Mouse (Mus musculus) adrenal gland, postnatal 25 days (tissue): ENCODE data around the gene Esp24. TPM values are rescaled to one million over a fixed set of nuclear protein-coding genes. Genes with fewer than 3 reads are reported as not detected.
"Not testable (repeated sequence)": the region's sequence is repeated elsewhere in the genome, so short reads cannot be mapped to it uniquely, and the experiment has no call there.

Experiments
- DNase-seq: peaks from one replicate; pipeline ENCODE4 v3.0.0; 2021; ENCODE audit warnings: mixed read lengths
- long read RNA-seq: library from polyadenylated mRNA; stranded (forward); transcript quantifications from one replicate; pipeline ENCODE4 v2.0.0, GENCODE M21; 2021
- total RNA-seq: library from RNA; stranded (reverse); gene quantifications from 2 replicates; pipeline ENCODE4 v1.2.3, GENCODE M21; 2021

Esp24 gene
- total RNA-seq, result not detected in 2 replicates
- long read RNA-seq, result 0 reads

DNA sequence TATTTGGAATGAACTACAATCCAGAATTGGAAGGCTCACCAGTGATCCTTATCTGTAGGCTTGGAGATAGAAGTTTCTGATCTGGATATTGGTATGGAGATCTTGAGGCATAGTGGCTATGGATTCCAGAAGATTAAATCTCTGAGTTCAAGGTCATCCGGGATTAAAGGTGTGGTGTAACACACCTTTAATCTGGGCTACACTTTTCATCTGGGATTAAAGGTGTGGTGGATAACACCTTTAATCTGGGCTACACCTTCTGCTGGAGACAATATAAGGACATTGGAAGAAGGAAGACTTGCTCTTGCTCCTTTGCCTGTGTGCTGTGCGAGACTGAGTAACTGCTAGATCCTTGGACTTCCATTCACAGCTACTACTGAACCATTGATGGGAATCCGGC lies at the start of gene Esp24:
TSS of gene Esp24 (plus strand) at position 301 of the 400 bp plus-strand sequence.
- not testable (repeated sequence) for DNase-seq

DNA sequence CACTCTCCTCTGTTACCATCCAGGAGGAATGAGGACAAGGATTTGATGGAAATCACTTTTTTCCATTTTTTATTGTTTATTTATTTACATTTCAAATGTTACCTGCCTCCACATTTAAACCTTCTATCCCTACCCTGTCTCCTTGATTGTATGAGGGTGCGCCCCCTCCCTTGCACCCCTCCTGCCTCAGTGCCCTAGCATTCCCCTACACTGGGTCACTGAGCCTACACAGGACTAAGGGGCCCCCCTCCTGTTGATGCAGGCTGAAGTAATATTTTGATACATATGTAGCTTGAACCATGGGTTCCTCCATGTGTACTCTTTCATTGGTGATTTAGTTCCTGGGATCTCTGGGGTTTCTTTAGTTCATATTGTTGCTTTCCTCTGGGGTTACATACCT lies 26.6 kb upstream of the Esp24 start:
- DNase-seq, result no peak

GRCm38 (mm10) chr17:39010675-39011638 lies 25.5 kb upstream of the Esp24 start:
- DNase-seq, result no peak

DNA sequence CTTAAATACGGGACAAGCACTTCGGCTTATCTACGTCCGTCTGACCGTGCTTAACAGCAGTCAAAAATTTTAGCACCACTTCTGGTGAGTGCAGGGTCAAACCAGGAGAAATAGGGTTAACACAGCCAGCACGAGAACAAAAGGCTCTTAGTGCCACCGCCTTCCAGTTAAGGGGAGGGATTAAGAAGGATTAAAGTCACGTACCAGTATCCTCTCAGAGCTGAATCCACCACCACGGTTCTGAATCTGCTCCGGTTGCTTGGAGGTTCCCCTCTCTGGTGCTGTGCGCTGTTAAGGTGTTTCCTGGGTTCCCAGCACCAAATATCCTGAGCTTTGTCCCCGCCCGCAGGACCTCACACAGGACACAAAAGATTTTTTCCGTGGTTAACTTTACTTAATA lies 19.3 kb upstream of the Esp24 start:
- DNase-seq, result no peak

DNA sequence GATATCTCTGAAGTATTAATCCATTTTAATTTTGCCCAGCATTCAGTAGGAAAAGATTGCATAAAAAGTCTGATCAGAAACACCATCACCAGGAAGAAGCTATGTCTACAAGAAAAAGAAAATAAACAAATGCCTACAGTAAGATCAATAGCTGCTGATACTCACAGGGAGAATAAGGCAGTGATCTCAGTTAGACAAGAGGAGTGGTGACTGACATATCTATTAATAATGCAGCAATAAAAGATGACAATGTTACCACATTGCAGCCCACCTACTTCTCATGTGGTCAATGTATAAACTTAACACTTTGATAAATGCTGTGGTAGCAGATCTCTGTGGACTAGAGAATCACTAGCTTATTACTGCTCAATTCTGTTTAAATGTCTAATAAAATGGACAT lies 6.7 kb downstream of the Esp24 start, which contains the start of gene Gm21903:
TSS of gene Gm21903 (minus strand) at position 101 of the 400 bp plus-strand sequence.
- DNase-seq, result no peak

DNA sequence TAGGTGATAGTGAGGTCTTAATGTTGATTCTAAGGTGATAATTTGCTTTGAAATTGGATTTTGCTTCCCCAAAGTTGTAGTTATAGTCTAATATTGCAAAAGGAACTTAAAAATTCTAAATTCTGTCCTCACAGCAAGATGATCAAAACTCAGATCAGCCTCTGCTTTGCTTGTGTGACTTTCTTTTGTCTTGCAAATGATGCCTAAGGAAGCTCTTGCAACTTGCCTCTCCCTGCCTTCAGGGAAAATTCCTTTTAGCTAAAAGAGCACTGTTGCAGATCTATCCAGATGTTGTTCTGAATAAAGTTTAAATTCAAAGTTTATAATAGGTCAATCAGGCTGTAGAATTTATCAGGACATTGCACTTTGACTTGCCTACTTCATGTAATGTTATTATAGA lies 27.1 kb downstream of the Esp24 start:
- DNase-seq, result no peak

DNA sequence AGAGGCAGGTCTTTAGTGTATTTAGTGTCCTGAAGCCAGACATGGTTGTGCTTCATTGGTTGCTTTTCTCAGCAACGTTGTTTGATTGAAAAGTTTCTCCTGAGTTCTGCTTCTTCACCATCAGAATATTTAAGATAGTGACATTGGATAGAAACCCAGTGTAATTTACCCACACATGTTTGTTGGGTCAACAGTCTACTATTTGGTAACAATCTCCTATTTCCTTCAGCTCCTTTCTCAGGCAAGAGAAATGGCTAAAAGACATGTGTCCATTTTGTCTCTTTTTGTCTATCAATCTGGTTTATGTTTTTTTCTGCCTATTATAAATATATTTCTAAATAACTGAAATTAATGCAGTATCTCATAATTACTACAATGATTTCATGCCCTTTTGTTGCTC lies 40.4 kb downstream of the Esp24 start, which contains the start of gene Esp23:
TSS of gene Esp23 (minus strand) at position 101 of the 400 bp plus-strand sequence.
- DNase-seq, result no peak

Other genes starting within 250 kb of the Esp24 start
- gene Gm21903, start 6.6 kb downstream of the Esp24 start, total RNA-seq, result not detected in 2 replicates
- gene Esp23, start 40.3 kb downstream of the Esp24 start, total RNA-seq, result not detected in 2 replicates
- not detected in 2 replicates for gene Esp22, start 58.6 kb downstream of the Esp24 start, total RNA-seq